Mouse (Mus musculus) lung, embryonic 16.5 days (tissue): ENCODE data around the gene Eif3i. TPM values are rescaled to one million over a fixed set of nuclear protein-coding genes. Genes with fewer than 3 reads are reported as not detected.
A peak's percentile ranks its signal among the peaks of the same experiment; 100 is the strongest.

ENCODE experiments used
- ATAC-seq: fragments of 200-750 bp; cut with Nextera tagmentation; 2 replicates; pipeline ENCODE4 v1.8.0; 2017; ENCODE audit warnings: low read depth, mild to moderate bottlenecking, moderate library complexity
- H3K27ac ChIP-seq: fragments of 300-500 bp; sonication (generic); 2 replicates; pipeline ENCODE4 v1.5.1; 2014; ENCODE audit warnings: mild to moderate bottlenecking, control low read depth, low read length
- H3K27me3 ChIP-seq: fragments of 300-500 bp; sonication (generic); 2 replicates; pipeline ENCODE4 v1.6.1; 2014; ENCODE audit warnings: low read depth, low read length, mixed read lengths; ENCODE audit not compliant: control insufficient read depth, insufficient read depth
- H3K36me3 ChIP-seq: fragments of 300-500 bp; sonication (generic); 2 replicates; pipeline ENCODE4 v1.6.1; 2014; ENCODE audit warnings: low read length; ENCODE audit not compliant: control insufficient read depth, insufficient read depth
- H3K4me1 ChIP-seq: fragments of 300-500 bp; sonication (generic); replicated peaks from 2 replicates; pipeline ENCODE4 v1.6.1; 2014; ENCODE audit warnings: low read length, mixed read lengths; ENCODE audit not compliant: control insufficient read depth, insufficient read depth
- H3K4me2 ChIP-seq: fragments of 300-500 bp; sonication (generic); 2 replicates; pipeline ENCODE4 v1.6.1; 2014; ENCODE audit warnings: low read depth, low read length, control low read depth
- H3K4me3 ChIP-seq: fragments of 300-500 bp; sonication (generic); 2 replicates; pipeline ENCODE4 v1.5.1; 2014; ENCODE audit warnings: mild to moderate bottlenecking, low read length, control low read depth
- H3K9ac ChIP-seq: fragments of 300-500 bp; sonication (generic); 2 replicates; pipeline ENCODE4 v1.6.1; 2014; ENCODE audit warnings: low read length, control low read depth
- H3K9me3 ChIP-seq: fragments of 300-500 bp; sonication (generic); 2 replicates; pipeline ENCODE4 v1.6.1; 2016; ENCODE audit warnings: low read length; ENCODE audit not compliant: control insufficient read depth
- WGBS: fragments of 180-500 bp; shearing (Covaris S2); extraction: QIAGEN DNeasy Blood & Tissue Kit; methylation state at CpG from one replicate; pipeline ENCODE4 v1.1.7; 2014; 5-methylcytosine and 5-hydroxymethylcytosine counted together
- polyA plus RNA-seq: library from polyadenylated mRNA; unstranded; fragments of >200 nt; fragmentation: Nextera tagmentation; extraction: Ambion mirVana; gene quantifications from 2 replicates; pipeline ENCODE4 v1.2.1, GENCODE M21; 2015

Eif3i gene
- polyA plus RNA-seq, 1 experiment from 2014 or later, result 229 TPM

DNA sequence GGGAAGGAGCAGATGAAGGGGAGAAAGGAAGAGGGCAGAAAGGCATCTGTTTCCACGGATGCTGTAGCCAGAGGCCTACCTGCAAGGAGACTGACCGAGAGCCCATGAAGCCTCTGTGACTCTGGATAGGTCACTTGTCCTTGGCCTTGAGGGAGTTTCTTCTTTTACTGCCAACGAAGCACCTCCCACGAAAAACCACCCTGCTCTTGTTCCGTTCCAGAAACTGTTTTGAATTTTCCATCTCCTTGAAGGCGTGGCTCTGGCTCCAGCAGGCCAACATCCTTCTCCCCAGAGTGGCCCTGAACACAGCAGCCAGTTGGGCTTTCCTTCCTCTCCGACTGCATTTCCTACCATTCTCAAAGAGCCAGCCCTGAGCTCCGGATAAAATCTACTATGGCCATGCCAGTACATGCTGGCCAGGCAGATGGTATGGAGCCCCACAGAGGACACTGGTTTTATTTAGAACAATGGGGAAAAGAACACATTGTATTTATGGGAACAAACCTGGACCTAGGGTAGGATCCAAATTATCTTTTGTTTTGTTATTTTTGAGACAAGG, 20.9 kb upstream of the Eif3i start:
- H3K9ac ChIP-seq, result peak overlapping the region; percentile 25; the same call in 1 of the 2 replicates
- no peak for ATAC-seq
- H3K27ac ChIP-seq, result peak overlapping the region; percentile 65
- peaks cover 32% of the 10 kb centered on the region for H3K4me1 ChIP-seq
- peak overlapping the region; percentile 13 for H3K4me3 ChIP-seq
- no peaks in the 10 kb centered on the region for H3K27me3 ChIP-seq
- H3K36me3 ChIP-seq, result 0 out of 2 replicates have a peak, but pooled peaks cover 2% of the 10 kb centered on the region
- H3K9me3 ChIP-seq, result no peaks in the 10 kb centered on the region
- 62% methylated on average over 8 of the region's 8 CpGs for WGBS
- peak overlapping the region; percentile 11; the same call in 1 of the 2 replicates for H3K4me2 ChIP-seq

DNA sequence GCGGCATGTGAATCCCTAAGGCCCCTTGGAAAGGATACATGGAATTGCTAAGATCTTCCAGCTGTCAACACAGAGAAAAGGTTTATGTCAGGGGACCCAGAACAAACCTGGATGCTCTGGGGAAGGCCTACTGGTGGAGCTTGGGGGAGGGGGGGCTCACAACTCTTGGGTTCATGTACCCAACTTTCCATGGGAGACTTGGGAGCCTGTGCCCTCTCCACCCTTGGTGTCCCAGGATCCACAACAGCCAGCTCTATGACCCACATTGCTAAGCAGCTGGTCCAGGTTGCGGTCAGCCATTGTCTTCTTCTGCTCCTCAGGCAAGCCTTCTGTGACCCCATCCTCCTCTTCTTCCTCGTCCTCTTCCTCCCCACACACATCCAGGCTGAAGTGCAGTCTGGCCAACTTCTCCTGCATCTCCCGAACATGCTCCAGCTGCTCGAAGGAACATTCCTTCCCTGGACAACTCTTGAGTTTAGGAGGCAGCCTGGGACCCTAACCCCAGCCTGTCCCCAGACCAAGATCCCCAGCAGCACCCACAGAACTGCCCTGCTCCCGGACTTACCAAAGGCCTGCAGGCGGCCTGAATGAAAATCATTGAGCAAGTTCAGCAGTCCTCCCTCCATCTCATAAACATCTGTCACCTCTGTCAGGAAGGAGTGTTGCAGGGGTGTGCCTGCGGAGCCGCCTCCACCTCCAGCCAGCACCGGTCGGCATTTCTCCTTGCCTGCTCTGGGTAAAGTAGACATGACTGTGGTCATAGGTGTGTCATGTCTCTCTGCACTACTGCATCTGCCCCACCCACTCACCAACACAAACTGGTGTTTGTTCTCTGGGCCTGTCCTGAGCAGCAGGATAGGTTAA, 20.2 kb upstream of the Eif3i start:
- no peak for ATAC-seq

DNA sequence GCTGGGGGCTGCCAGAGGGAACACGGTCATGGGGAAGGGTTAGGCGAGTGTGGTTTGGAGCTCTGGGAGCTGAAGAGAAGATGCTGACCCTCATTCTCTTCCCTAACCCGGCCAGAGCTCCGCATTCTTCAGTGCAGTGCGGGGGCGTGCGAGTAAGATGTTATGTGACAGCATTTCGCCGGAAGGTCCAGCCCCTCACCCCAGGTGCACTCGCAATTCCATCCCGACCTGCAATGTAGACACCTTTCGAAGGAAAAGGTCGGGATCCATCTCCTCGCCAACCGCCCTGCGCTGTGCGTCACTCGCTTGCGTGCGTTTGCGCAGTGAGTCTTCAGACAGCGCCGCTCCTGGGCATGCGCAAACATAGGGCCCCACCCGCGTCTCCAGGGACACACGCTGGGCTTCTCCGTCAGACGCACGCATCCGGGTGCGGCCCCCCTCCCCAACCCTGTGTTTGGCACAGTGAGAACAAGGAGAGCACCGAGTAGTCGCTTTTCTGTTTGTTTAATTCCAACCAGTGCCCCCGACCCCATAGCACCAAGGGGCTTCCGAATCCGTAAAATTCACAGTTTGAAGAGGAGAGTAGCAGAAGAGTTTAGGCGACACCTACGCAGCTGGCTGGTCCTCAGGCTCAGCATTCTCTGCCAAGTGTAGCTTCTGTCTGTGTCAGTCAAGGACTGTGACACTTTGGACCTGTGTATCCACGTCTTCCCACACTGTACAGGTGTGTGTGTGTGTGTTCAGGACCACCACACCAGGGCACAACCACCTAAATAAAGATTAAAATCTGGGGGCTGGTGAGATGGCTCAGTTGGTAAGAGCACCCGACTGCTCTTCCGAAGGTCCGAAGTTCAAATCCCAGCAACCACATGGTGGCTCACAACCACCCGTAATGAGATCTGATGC, 18.6 kb upstream of the Eif3i start, which contains the start of gene Iqcc:
TSS of gene Iqcc (minus strand) at position 314 of the 906 bp plus-strand sequence.
- Histone ChIP-seq H3K27ac (peak within 1 kb of the TSS; percentile 77), H3K4me2 (peak within 1 kb of the TSS; percentile 66), H3K4me1 (peaks cover 19% of the 10 kb centered on the region), H3K4me3 (peak within 1 kb of the TSS; percentile 69), H3K9ac (peak within 1 kb of the TSS; percentile 84), H3K9me3 (no peaks in the 10 kb centered on the region), H3K36me3 (peaks cover 6% of the 10 kb centered on the region; the same call in 1 of the 2 replicates), H3K27me3 (no peaks in the 10 kb centered on the region)
- WGBS, result 3% methylated on average over 43 of the region's 44 CpGs
- ATAC-seq, result peak; percentile 92

More for the DNA sequence above, 20.2 kb upstream of the Eif3i start:
- Histone ChIP-seq H3K27me3 (no peaks in the 10 kb centered on the region), H3K9me3 (no peaks in the 10 kb centered on the region), H3K36me3 (peaks cover 6% of the 10 kb centered on the region; the same call in 1 of the 2 replicates), H3K9ac (peak overlapping the region; percentile 25; the same call in 1 of the 2 replicates), H3K4me1 (peaks cover 32% of the 10 kb centered on the region), H3K27ac (peak overlapping the region; percentile 65), H3K4me2 (peak overlapping the region; percentile 11), H3K4me3 (peak overlapping the region; percentile 13)
- WGBS, result 73% methylated on average over 11 of the region's 11 CpGs

DNA sequence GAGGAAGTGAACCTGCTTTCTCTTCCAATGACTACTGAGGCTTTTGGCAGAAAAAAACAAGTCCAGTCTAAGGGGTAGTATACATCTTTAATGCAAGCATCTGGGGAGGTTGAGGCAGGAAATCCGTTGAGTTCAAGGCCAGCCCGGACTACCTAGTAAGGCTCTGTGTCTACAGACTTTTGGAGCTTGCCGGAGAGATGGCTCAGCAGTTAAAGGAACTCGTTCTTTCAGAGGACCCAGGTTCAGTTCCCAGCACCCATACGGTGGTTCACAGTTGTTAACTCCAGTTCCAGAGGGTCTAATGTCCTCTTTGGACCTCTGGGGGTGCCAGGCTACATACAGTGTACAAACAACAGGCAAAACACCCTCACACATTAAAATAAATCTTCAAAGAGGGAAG, 17.6 kb upstream of the Eif3i start:
- Histone ChIP-seq H3K27ac (no peak overlapping the region), H3K4me3 (peak overlapping the region; percentile 69), H3K4me2 (peak overlapping the region; percentile 66), H3K27me3 (no peaks in the 10 kb centered on the region), H3K4me1 (peaks cover 18% of the 10 kb centered on the region), H3K9ac (peak overlapping the region; percentile 84), H3K36me3 (peaks cover 6% of the 10 kb centered on the region; the same call in 1 of the 2 replicates), H3K9me3 (no peaks in the 10 kb centered on the region)
- WGBS, result 93% methylated on average over 5 of the region's 5 CpGs
- ATAC-seq, result no peak

GRCm38 (mm10) chr4:129617121-129617641, 16.7 kb upstream of the Eif3i start:
- WGBS, result 93% methylated on average over 7 of the region's 7 CpGs
- Histone ChIP-seq H3K4me3 (no peak overlapping the region), H3K27me3 (no peaks in the 10 kb centered on the region), H3K36me3 (peaks cover 6% of the 10 kb centered on the region; the same call in 1 of the 2 replicates), H3K9me3 (no peaks in the 10 kb centered on the region), H3K27ac (no peak overlapping the region), H3K9ac (no peak overlapping the region), H3K4me2 (no peak overlapping the region), H3K4me1 (peaks cover 11% of the 10 kb centered on the region)
- ATAC-seq, result no peak

- Histone ChIP-seq H3K4me3 (no peak overlapping the region), H3K4me1 (peaks cover 9% of the 10 kb centered on the region), H3K27me3 (no peaks in the 10 kb centered on the region), H3K36me3 (peaks cover 6% of the 10 kb centered on the region; the same call in 1 of the 2 replicates), H3K27ac (no peak overlapping the region), H3K9ac (no peak overlapping the region), H3K4me2 (no peak overlapping the region), H3K9me3 (no peaks in the 10 kb centered on the region)
- 85% methylated on average over 3 of the region's 3 CpGs for WGBS
- no peak for ATAC-seq
Observed at GRCm38 (mm10) chr4:129616631-129617030, 16.2 kb upstream of the Eif3i start.

DNA sequence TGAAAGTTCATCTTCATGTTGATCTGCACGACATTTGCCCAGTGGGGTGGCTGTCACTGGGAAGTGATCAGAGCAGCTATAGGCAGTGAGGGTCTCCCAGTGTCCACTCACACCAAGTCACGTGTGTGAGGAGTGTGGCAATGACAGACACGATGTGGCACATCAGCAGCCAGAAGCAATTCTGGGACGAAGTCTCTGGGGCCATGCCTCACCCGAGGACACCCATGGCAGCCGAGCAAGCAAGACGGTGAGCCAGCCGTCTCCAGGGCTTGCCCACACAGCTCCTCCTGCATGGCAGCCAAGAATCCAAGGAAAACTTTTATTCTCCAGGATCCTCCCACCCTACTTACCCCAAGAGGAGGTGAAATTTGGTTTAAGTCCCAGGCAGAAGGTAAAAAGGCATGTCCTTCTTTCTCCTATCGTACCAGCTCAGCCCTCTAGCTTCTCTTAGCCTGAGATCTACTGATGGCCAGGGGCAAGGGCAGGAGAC, 15.4 kb upstream of the Eif3i start:
- Histone ChIP-seq H3K36me3 (peaks cover 6% of the 10 kb centered on the region; the same call in 1 of the 2 replicates), H3K27me3 (no peaks in the 10 kb centered on the region), H3K9ac (no peak overlapping the region), H3K4me3 (no peak overlapping the region), H3K4me2 (no peak overlapping the region), H3K27ac (no peak overlapping the region), H3K4me1 (peaks cover 9% of the 10 kb centered on the region), H3K9me3 (no peaks in the 10 kb centered on the region)
- no peak for ATAC-seq
- WGBS, result 88% methylated on average over 9 of the region's 9 CpGs

GRCm38 (mm10) chr4:129614093-129614492, 13.6 kb upstream of the Eif3i start, which contains the start of gene Dcdc2b:
Gene Dcdc2b (minus strand): TSS chr4:129614257.
- H3K9ac ChIP-seq, result no peak within 1 kb of the TSS
- WGBS, result 67% methylated on average over 6 of the region's 6 CpGs

More at GRCm38 (mm10) chr4:129614093-129614492, 13.6 kb upstream of the Eif3i start, which contains the start of gene Dcdc2b:
- no peaks in the 10 kb centered on the region for H3K27me3 ChIP-seq
- H3K36me3 ChIP-seq, result peaks cover 6% of the 10 kb centered on the region; the same call in 1 of the 2 replicates
- no peak within 1 kb of the TSS for H3K4me3 ChIP-seq
- no peaks in the 10 kb centered on the region for H3K9me3 ChIP-seq
- ATAC-seq, result no peak
- H3K4me1 ChIP-seq, result peaks cover 6% of the 10 kb centered on the region
- H3K4me2 ChIP-seq, result no peak within 1 kb of the TSS
- no peak within 1 kb of the TSS for H3K27ac ChIP-seq
